8 mouse cellular contexts compared by ENCODE assay signal in the genomic region with DNA sequence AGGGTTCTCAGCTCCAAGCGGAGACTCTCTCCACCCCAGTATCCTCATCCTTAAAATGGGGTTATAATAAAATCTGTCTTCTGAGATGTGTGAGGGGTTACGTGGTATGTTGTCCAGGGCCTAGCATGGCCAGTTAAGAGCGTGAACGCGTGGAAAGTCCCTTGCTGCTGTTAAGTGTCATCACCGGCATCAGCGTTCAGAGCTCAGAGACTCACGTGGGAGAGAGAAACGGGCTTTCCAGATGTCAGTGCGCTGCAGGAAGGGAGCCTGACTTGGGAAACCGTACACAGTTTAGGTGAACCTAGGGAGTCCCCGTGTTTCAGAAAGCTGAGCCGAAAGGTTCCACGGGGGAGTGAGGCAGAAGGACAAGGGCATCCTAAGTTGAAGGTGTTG. TPM values are rescaled to one million over a fixed set of nuclear protein-coding genes. Genes with fewer than 3 reads are reported as not detected.
DNase-seq lines count a peak whose midpoint lies in the region; ATAC-seq and TF ChIP-seq lines count a peak whose summit lies in the region.

No protein-coding gene starts in this region.

- H3K4me1 ChIP-seq in heart, adult 2 months (ENCODE audit: control insufficient read depth, insufficient read depth, low read length), result peaks cover 8% of the 10 kb centered on the region
- peaks cover 22% of the 10 kb centered on the region for H3K4me1 ChIP-seq in forebrain, embryonic 13.5 days
- H3K4me1 ChIP-seq in liver, embryonic 14.5 days (replicated peaks; ENCODE audit: control insufficient read depth in 2 of 2, insufficient read depth in 2 of 2, low read length in 1 of 2), result peaks cover 8 to 10% of the 10 kb centered on the region in 2 experiments

- H3K9me3 ChIP-seq in forebrain, embryonic 13.5 days (replicated peaks), result no peaks in the 10 kb centered on the region
- no peaks in the 10 kb centered on the region for H3K9me3 ChIP-seq in liver, embryonic 14.5 days (ENCODE audit: control insufficient read depth, low read length)

- TF ChIP-seq CTCF in heart, adult 2 months (IDR thresholded peaks at IDR 0.05), result no peak
- TF ChIP-seq CTCF in liver, embryonic 14.5 days (IDR thresholded peaks at IDR 0.05; ENCODE audit: low read depth), result no peak

- TF ChIP-seq EP300 in heart, adult 2 months (IDR thresholded peaks at IDR 0.05; ENCODE audit: insufficient read depth, low read depth, low read length), result no peak
- no peak for TF ChIP-seq EP300 in liver, embryonic 14.5 days (IDR thresholded peaks at IDR 0.05; ENCODE audit: low read depth)

- intact Hi-C loops in heart, adult 2 months (cut with DNase I), result no loop called here

- TF ChIP-seq POLR2A in heart, adult 2 months (IDR thresholded peaks at IDR 0.05; ENCODE audit: insufficient read depth, low read depth, low read length), result no peak

- H3K9ac ChIP-seq in heart, adult 2 months (ENCODE audit: low read depth, low read length), result peak overlapping the region; percentile 98
- peak overlapping the region; percentile 97 for H3K9ac ChIP-seq in forebrain, embryonic 13.5 days
- peak overlapping the region; percentile 92 for H3K9ac ChIP-seq in liver, embryonic 14.5 days (replicated peaks)

- no peaks in the 10 kb centered on the region for H3K27me3 ChIP-seq in heart, adult 2 months (ENCODE audit: control insufficient read depth, insufficient read depth, low read length)
- H3K27me3 ChIP-seq in forebrain, embryonic 13.5 days, result no peaks in the 10 kb centered on the region
- no peaks in the 10 kb centered on the region for H3K27me3 ChIP-seq in liver, embryonic 14.5 days (ENCODE audit: control insufficient read depth, insufficient read depth, low read length)

- H3K27ac ChIP-seq in heart, adult 2 months, result no peak overlapping the region; the same call in 1 of the 2 replicates
- H3K27ac ChIP-seq in forebrain, embryonic 13.5 days, result 0 out of 2 replicates have a peak overlapping the region, but pooled peaks have one; percentile 70
- H3K27ac ChIP-seq in liver, embryonic 14.5 days, result no peak overlapping the region

- no peak for DNase-seq in heart, adult 2 months
- DNase-seq in heart, postnatal 4 days, result no peak
- DNase-seq in liver, embryonic 14.5 days (ENCODE audit: low read depth in 3 of 3, low spot score in 3 of 3), result no peak
- no peak for DNase-seq in gastrocnemius, postnatal 10 days
- DNase-seq in urinary bladder, postnatal 36 days (ENCODE audit: low spot score in 2 of 2), result no peak
- DNase-seq in cerebellum, postnatal 4 days (ENCODE audit: low spot score in 2 of 2), result no peak

- peak overlapping the region; percentile 58 for H3K4me3 ChIP-seq in heart, adult 2 months
- H3K4me3 ChIP-seq in forebrain, embryonic 13.5 days, result peak overlapping the region; percentile 98
- H3K4me3 ChIP-seq in liver, embryonic 14.5 days (ENCODE audit: insufficient read depth in 1 of 2, low read depth in 2 of 2, low read length in 2 of 2), result peak overlapping the region; percentile 80 to 99

- ATAC-seq in CD4-positive, CD25-positive, alpha-beta regulatory T cell, adult 4 months, result peak; percentile 42
- no peak for ATAC-seq in forebrain, embryonic 13.5 days
- no peak for ATAC-seq in liver, embryonic 14.5 days (ENCODE audit: insufficient read depth)

- WGBS in heart, adult 2 months, result 9% methylated on average over 14 of the region's 14 CpGs
- 17% methylated on average over 14 of the region's 14 CpGs for whole genome bisulfite sequencing in forebrain, embryonic 13.5 days
- 24% methylated on average over 14 of the region's 14 CpGs for WGBS in liver, embryonic 14.5 days (ENCODE audit: insufficient replicate concordance)

- no peaks in the 10 kb centered on the region for H3K36me3 ChIP-seq in heart, adult 2 months (ENCODE audit: control insufficient read depth, insufficient read depth, low read length)
- H3K36me3 ChIP-seq in forebrain, embryonic 13.5 days (ENCODE audit: poor library complexity, severe bottlenecking), result peaks cover 42% of the 10 kb centered on the region
- no peaks in the 10 kb centered on the region; the same call in 1 of the 2 replicates for H3K36me3 ChIP-seq in liver, embryonic 14.5 days (replicated peaks; ENCODE audit: control insufficient read depth, insufficient read depth, low read depth)

- H3K4me2 ChIP-seq in forebrain, embryonic 13.5 days, result peak overlapping the region; percentile 92
- peak overlapping the region; percentile 86 for H3K4me2 ChIP-seq in liver, embryonic 14.5 days (ENCODE audit: low read depth)

- H3K79me2 ChIP-seq in heart, adult 2 months (replicated peaks; ENCODE audit: control insufficient read depth, insufficient read depth, low read length), result peaks cover 1% of the 10 kb centered on the region; the same call in 1 of the 2 replicates

RNA-seq across cellular contexts. Expression of a gene that starts 0.9 kb away (rescaled TPM):
- 10 to 100 TPM; 22.9 to 26.4 TPM for total RNA-seq in heart, adult 2 months (2021)
- polyA plus RNA-seq in heart, adult 2 months (2012; rRNA removed), result 23.3 and 29.9 TPM in 2 replicates
- total RNA-seq in heart, postnatal 4 days (2021), result 10 to 100 TPM; 19.2 to 21.7 TPM
- polyA plus RNA-seq in CD4-positive, CD25-positive, alpha-beta regulatory T cell, adult 4 months (2017; shearing (Covaris generic)), result 10 to 100 TPM; 14.2 to 21.5 TPM
- 60.9 and 63.7 TPM in 2 replicates for polyA plus RNA-seq in forebrain, embryonic 13.5 days (2015; fragmentation: Nextera tagmentation; extraction: Ambion mirVana)
- polyA plus RNA-seq in liver, embryonic 14.5 days (2012; rRNA removed), result 8.7 and 9.1 TPM in 2 replicates
- polyA plus RNA-seq in liver, embryonic 14.5 days (2014; fragmentation: Nextera tagmentation; extraction: Ambion mirVana), result 5.1 and 7.1 TPM in 2 replicates
- total RNA-seq in gastrocnemius, postnatal 10 days (2021), result 10 to 100 TPM; 16.1 to 17.3 TPM

RNA-seq across cellular contexts. Expression of a gene that starts 9.4 kb away (rescaled TPM):
- total RNA-seq in heart, adult 2 months (2021), result 1 to 10 TPM; 1.6 to 2.2 TPM
- 0.94 and 2.4 TPM in 2 replicates for polyA plus RNA-seq in heart, adult 2 months (2012; rRNA removed)
- not detected for total RNA-seq in heart, postnatal 4 days (2021)
- not detected for polyA plus RNA-seq in CD4-positive, CD25-positive, alpha-beta regulatory T cell, adult 4 months (2017; shearing (Covaris generic))
- not detected in 2 replicates for polyA plus RNA-seq in forebrain, embryonic 13.5 days (2015; fragmentation: Nextera tagmentation; extraction: Ambion mirVana)
- not detected in 2 replicates for polyA plus RNA-seq in liver, embryonic 14.5 days (2012; rRNA removed)
- polyA plus RNA-seq in liver, embryonic 14.5 days (2014; fragmentation: Nextera tagmentation; extraction: Ambion mirVana), result not detected in 2 replicates
- total RNA-seq in gastrocnemius, postnatal 10 days (2021), result not detected

RNA-seq across cellular contexts. Expression of a gene that starts 24.7 kb away (rescaled TPM):
- total RNA-seq in heart, adult 2 months (2021), result 1,000 to 10,000 TPM; 1,066 to 1,498 TPM
- 973 and 1,028 TPM in 2 replicates for polyA plus RNA-seq in heart, adult 2 months (2012; rRNA removed)
- 100 to 1,000 TPM; 865 to 923 TPM for total RNA-seq in heart, postnatal 4 days (2021)
- not detected for polyA plus RNA-seq in CD4-positive, CD25-positive, alpha-beta regulatory T cell, adult 4 months (2017; shearing (Covaris generic))
- polyA plus RNA-seq in forebrain, embryonic 13.5 days (2015; fragmentation: Nextera tagmentation; extraction: Ambion mirVana), result not detected in 2 replicates
- polyA plus RNA-seq in liver, embryonic 14.5 days (2012; rRNA removed), result 0.06 and 0.11 TPM in 2 replicates
- not detected in 2 replicates for polyA plus RNA-seq in liver, embryonic 14.5 days (2014; fragmentation: Nextera tagmentation; extraction: Ambion mirVana)
- total RNA-seq in gastrocnemius, postnatal 10 days (2021), result 100 to 1,000 TPM; 200 to 208 TPM

RNA-seq across cellular contexts. Expression of a gene that starts 29.5 kb away (rescaled TPM):
- total RNA-seq in heart, adult 2 months (2021), result under 1 TPM; 0.43 to 0.57 TPM
- polyA plus RNA-seq in heart, adult 2 months (2012; rRNA removed), result 2.1 and 4.6 TPM in 2 replicates
- 1 to 10 TPM in 1 of 2 experiments, under 1 TPM in 1; 0.61 to 1.3 TPM for total RNA-seq in heart, postnatal 4 days (2021)
- not detected for polyA plus RNA-seq in CD4-positive, CD25-positive, alpha-beta regulatory T cell, adult 4 months (2017; shearing (Covaris generic))
- not detected in 2 replicates for polyA plus RNA-seq in forebrain, embryonic 13.5 days (2015; fragmentation: Nextera tagmentation; extraction: Ambion mirVana)
- not detected in 2 replicates for polyA plus RNA-seq in liver, embryonic 14.5 days (2012; rRNA removed)
- polyA plus RNA-seq in liver, embryonic 14.5 days (2014; fragmentation: Nextera tagmentation; extraction: Ambion mirVana), result not detected in 2 replicates
- under 1 TPM; 0.09 to 0.45 TPM for total RNA-seq in gastrocnemius, postnatal 10 days (2021)

RNA-seq across cellular contexts. Expression of a gene that starts 46.8 kb away (rescaled TPM):
- not detected for total RNA-seq in heart, adult 2 months (2021)
- 0.04 TPM in 1 of 2 replicates, not detected in the other for polyA plus RNA-seq in heart, adult 2 months (2012; rRNA removed)
- total RNA-seq in heart, postnatal 4 days (2021), result not detected
- not detected for polyA plus RNA-seq in CD4-positive, CD25-positive, alpha-beta regulatory T cell, adult 4 months (2017; shearing (Covaris generic))
- polyA plus RNA-seq in forebrain, embryonic 13.5 days (2015; fragmentation: Nextera tagmentation; extraction: Ambion mirVana), result 0.10 TPM in 1 of 2 replicates, not detected in the other
- not detected in 2 replicates for polyA plus RNA-seq in liver, embryonic 14.5 days (2012; rRNA removed)
- polyA plus RNA-seq in liver, embryonic 14.5 days (2014; fragmentation: Nextera tagmentation; extraction: Ambion mirVana), result not detected in 2 replicates
- total RNA-seq in gastrocnemius, postnatal 10 days (2021), result 1 to 10 TPM; 1.2 to 1.3 TPM

Comparison
In these comparisons a context has a peak if more than half of its experiments do, and no peak if none do; other contexts are left out.
1. RNA of a gene that starts 24.7 kb away (polyA plus RNA-seq): 973 to 1,028 TPM in heart, adult 2 months; 0.06 to 0.11 TPM in liver, embryonic 14.5 days, not detected in CD4-positive, CD25-positive, alpha-beta regulatory T cell, adult 4 months and not detected in forebrain, embryonic 13.5 days; every median in the first group is over 100 times any median in the second.
2. Peak in every context shown above with its lines, with median percentiles within 50 percentile points of each other: H3K4me3 ChIP-seq and H3K9ac ChIP-seq.